21 mouse cellular contexts compared by ENCODE assay signal in genomic region chr12:82220367-82221089, GRCm38 (mm10). TPM values are rescaled to one million over a fixed set of nuclear protein-coding genes. Genes with fewer than 3 reads are reported as not detected.
DNase-seq lines count a peak whose midpoint lies in the region; ATAC-seq lines count a peak whose summit lies in the region.
"Had no signal": no experiment of that assay in that cellular context is flagged by ENCODE, and none has a peak within 500 bp of the region (broad histone marks: within the 10 kb centered on the region; RNA-seq: fewer than 3 reads in every experiment).

No protein-coding gene starts in this region.

- H3K36me3 ChIP-seq in embryonic facial prominence, embryonic 14.5 days (ENCODE audit: control insufficient read depth, insufficient read depth, low read length): no peaks in the 10 kb centered on the region
- no peaks in the 10 kb centered on the region; the same call in 1 of the 2 replicates for H3K36me3 ChIP-seq in embryonic facial prominence, embryonic 10.5 days (replicated peaks)
- H3K36me3 ChIP-seq in kidney, embryonic 14.5 days (ENCODE audit: control insufficient read depth, insufficient read depth, low read length): no peaks in the 10 kb centered on the region
- H3K36me3 ChIP-seq: embryonic facial prominence, embryonic 12.5 days; forebrain, embryonic 12.5 days; heart, embryonic 12.5 days; hindbrain, embryonic 10.5 days had no signal

- no peaks in the 10 kb centered on the region for H3K27me3 ChIP-seq in embryonic facial prominence, embryonic 14.5 days (replicated peaks; ENCODE audit: control insufficient read depth, insufficient read depth, low read length)
- no peaks in the 10 kb centered on the region for H3K27me3 ChIP-seq in embryonic facial prominence, embryonic 10.5 days (replicated peaks; ENCODE audit: low read depth, poor library complexity, severe bottlenecking)
- H3K27me3 ChIP-seq in kidney, embryonic 14.5 days (ENCODE audit: control insufficient read depth, insufficient read depth, low read length): no peaks in the 10 kb centered on the region
- H3K27me3 ChIP-seq: embryonic facial prominence, embryonic 12.5 days; forebrain, embryonic 12.5 days; heart, embryonic 12.5 days; Patski had no signal

- no peak overlapping the region for H3K4me3 ChIP-seq in embryonic facial prominence, embryonic 14.5 days (ENCODE audit: low read depth, low read length)
- H3K4me3 ChIP-seq in embryonic facial prominence, embryonic 10.5 days: no peak overlapping the region
- no peak overlapping the region for H3K4me3 ChIP-seq in kidney, embryonic 14.5 days (ENCODE audit: low read length)
- H3K4me3 ChIP-seq: embryonic facial prominence, embryonic 12.5 days; forebrain, embryonic 12.5 days; heart, embryonic 12.5 days; hindbrain, embryonic 10.5 days had no signal

- no peak for ATAC-seq in embryonic facial prominence, embryonic 14.5 days (ENCODE audit: low read depth)
- peak; percentile 53; the same call in 1 of the 2 replicates for ATAC-seq in kidney, embryonic 14.5 days (ENCODE audit: low FRiP score, low TSS enrichment)
- ATAC-seq in cerebellum, adult (ENCODE audit: insufficient number of reproducible peaks, low FRiP score, low TSS enrichment): no peak
- ATAC-seq: activated CD4-positive, CD25-positive, alpha-beta regulatory T cell, adult 4 months; forebrain, embryonic 16.5 days; Patski had no signal

- no peak overlapping the region for H3K9ac ChIP-seq in embryonic facial prominence, embryonic 14.5 days (ENCODE audit: low read depth, low read length)
- H3K9ac ChIP-seq in kidney, embryonic 14.5 days (ENCODE audit: low read depth, low read length): no peak overlapping the region
- H3K9ac ChIP-seq: embryonic facial prominence, embryonic 12.5 days; forebrain, embryonic 12.5 days; heart, embryonic 12.5 days; hindbrain, embryonic 14.5 days had no signal

- H3K9me3 ChIP-seq in embryonic facial prominence, embryonic 14.5 days (ENCODE audit: control insufficient read depth, low read length): no peaks in the 10 kb centered on the region
- no peaks in the 10 kb centered on the region for H3K9me3 ChIP-seq in embryonic facial prominence, embryonic 10.5 days
- no peaks in the 10 kb centered on the region for H3K9me3 ChIP-seq in kidney, embryonic 14.5 days (ENCODE audit: control insufficient read depth, low read length)
- H3K9me3 ChIP-seq: embryonic facial prominence, embryonic 12.5 days; forebrain, embryonic 12.5 days; heart, embryonic 12.5 days; hindbrain, embryonic 10.5 days had no signal

- no peak overlapping the region for H3K4me2 ChIP-seq in embryonic facial prominence, embryonic 14.5 days (ENCODE audit: low read depth, low read length)
- no peak overlapping the region for H3K4me2 ChIP-seq in kidney, embryonic 14.5 days (replicated peaks; ENCODE audit: low read depth, low read length)
- H3K4me2 ChIP-seq: embryonic facial prominence, embryonic 12.5 days; forebrain, embryonic 12.5 days; heart, embryonic 12.5 days; hindbrain, embryonic 14.5 days had no signal

- WGBS in embryonic facial prominence, embryonic 14.5 days: 74% methylated on average over 5 of the region's 5 CpGs
- WGBS in embryonic facial prominence, embryonic 10.5 days: 86% methylated on average over 5 of the region's 5 CpGs
- WGBS in kidney, embryonic 14.5 days: 37% methylated on average over 5 of the region's 5 CpGs

- no peaks in the 10 kb centered on the region for H3K4me1 ChIP-seq in embryonic facial prominence, embryonic 14.5 days (ENCODE audit: control insufficient read depth, insufficient read depth, low read length)
- H3K4me1 ChIP-seq in embryonic facial prominence, embryonic 10.5 days: peaks cover 43% of the 10 kb centered on the region
- peaks cover 32% of the 10 kb centered on the region for H3K4me1 ChIP-seq in kidney, embryonic 14.5 days (ENCODE audit: control insufficient read depth, insufficient read depth, low read length)
- H3K4me1 ChIP-seq: forebrain, embryonic 12.5 days had no signal

- no peak for DNase-seq in embryonic facial prominence, embryonic 14.5 days (ENCODE audit: low spot score)
- no peak for DNase-seq in embryonic facial prominence, embryonic 10.5 days (ENCODE audit: low spot score)
- DNase-seq in kidney, postnatal 10 days: peak; percentile 36
- peak; percentile 42 to 61 for DNase-seq in kidney, postnatal 4 days
- no peak for DNase-seq in thymus, postnatal 0 days (ENCODE audit: low spot score)
- DNase-seq in retina, embryonic 14.5 days (ENCODE audit: low spot score): no peak
- DNase-seq: adrenal gland, postnatal 14 days; cerebellum, adult 2 months; cerebellum, postnatal 10 days; embryo, embryonic 11 days; gastrocnemius, postnatal 14 days had no signal

- 0 out of 2 replicates have a peak overlapping the region, but pooled peaks have one; percentile 6 for H3K27ac ChIP-seq in embryonic facial prominence, embryonic 14.5 days (replicated peaks; ENCODE audit: low read depth, low read length)
- H3K27ac ChIP-seq in embryonic facial prominence, embryonic 10.5 days (replicated peaks): no peak overlapping the region
- peak overlapping the region; percentile 51; the same call in 1 of the 2 replicates for H3K27ac ChIP-seq in kidney, embryonic 14.5 days (ENCODE audit: low read depth, low read length)
- H3K27ac ChIP-seq: embryonic facial prominence, embryonic 12.5 days; forebrain, embryonic 12.5 days; hindbrain, embryonic 10.5 days; hindbrain, embryonic 14.5 days had no signal

RNA-seq across cellular contexts. Expression of gene Sipa1l1, which starts 51.4 kb away (rescaled TPM):
- polyA plus RNA-seq in embryonic facial prominence, embryonic 14.5 days (2014; fragmentation: Nextera tagmentation; extraction: Ambion mirVana): 23.8 and 24.2 TPM in 2 replicates
- polyA plus RNA-seq in embryonic facial prominence, embryonic 10.5 days (2016; fragmentation: Nextera tagmentation; extraction: Ambion mirVana): 34.0 and 36.5 TPM in 2 replicates
- polyA plus RNA-seq in kidney, embryonic 14.5 days (2014; fragmentation: Nextera tagmentation; extraction: Ambion mirVana): 28.6 and 43.8 TPM in 2 replicates
- 17.1 and 18.6 TPM in 2 replicates for polyA plus RNA-seq in thymus, postnatal 0 days (2015; fragmentation: Nextera tagmentation; extraction: Ambion mirVana)

Comparison
In these comparisons a context has a peak if more than half of its experiments do, and no peak if none do; other contexts are left out.
1. DNase-seq: peak in kidney, postnatal 10 days (single experiment) and kidney, postnatal 4 days (2 of 2); none in embryonic facial prominence, embryonic 14.5 days (single experiment), embryonic facial prominence, embryonic 10.5 days (single experiment), thymus, postnatal 0 days (single experiment) and retina, embryonic 14.5 days (single experiment).